Mouse (Mus musculus) naive thymus-derived CD4-positive, alpha-beta T cell, adult 2 months (primary cell): ENCODE results near the gene Cdc42ep4.
A peak's percentile ranks its signal among the peaks of the same experiment; 100 is the strongest.

Experiments used
- DNase-seq: peaks from one replicate; pipeline ENCODE4 v3.0.0-alpha.2; 2011; ENCODE audit warnings: low read depth

Gene Cdc42ep4

DNA sequence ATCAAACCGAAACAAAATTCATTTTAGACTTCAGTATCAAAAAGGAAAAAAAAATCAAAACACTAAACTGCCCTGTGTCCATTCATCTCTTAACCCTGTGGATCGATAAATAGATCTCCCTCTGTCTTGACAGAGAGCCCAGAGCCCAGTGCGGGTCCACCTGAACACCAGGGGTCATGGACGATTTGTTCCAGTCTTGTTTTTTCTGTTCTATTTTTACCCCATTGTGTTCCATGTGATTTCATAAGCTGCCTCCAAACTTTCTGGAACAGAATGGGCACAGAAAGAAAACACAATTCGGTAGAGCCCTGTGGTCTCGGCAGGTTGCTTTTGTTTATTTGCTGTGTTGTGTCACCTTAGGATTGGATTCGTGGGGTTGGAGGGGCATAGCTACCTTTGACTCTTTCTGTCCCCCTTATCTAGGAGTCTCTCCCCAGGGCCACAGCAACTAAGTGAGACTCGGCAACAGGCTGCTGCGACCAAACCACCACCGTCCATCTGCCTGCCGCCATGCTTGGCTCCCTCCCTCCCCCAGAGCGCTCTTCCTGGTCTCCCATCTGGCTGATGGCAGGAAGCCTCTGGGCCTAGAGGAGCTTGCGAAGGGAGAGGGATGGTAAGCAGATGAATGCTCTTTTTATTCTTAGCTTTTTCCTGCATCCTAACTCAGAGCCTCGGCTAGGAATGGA is 29.1 kb downstream of the Cdc42ep4 start:
- no peak for DNase-seq

GRCm38 (mm10) chr11:113717767-113718424 is 33.8 kb downstream of the Cdc42ep4 start:
- no peak for DNase-seq

DNA sequence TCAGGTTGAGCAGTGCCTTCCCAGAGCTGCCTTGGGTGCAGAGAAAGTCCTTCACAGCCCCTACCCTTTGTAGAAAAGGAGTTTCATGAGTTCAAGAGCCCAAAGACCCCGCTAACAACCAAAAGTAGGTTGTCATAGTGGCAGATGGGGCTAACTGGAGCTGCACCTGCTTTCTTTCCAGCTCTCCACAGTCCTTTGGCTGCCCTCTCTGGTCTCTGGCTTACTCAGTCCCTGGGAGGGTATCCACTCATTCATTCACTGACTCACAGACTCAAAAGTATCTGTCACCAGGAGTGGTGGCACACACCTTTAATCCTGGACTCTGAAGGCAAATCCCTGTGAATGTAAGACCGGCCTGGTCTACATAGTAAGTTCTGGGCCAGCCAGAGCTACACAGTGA is 35.5 kb downstream of the Cdc42ep4 start:
- DNase-seq = no peak

GRCm38 (mm10) chr11:113715078-113715674 is 36.5 kb downstream of the Cdc42ep4 start:
- DNase-seq = peak; percentile 22

GRCm38 (mm10) chr11:113711061-113711460 is 40.6 kb downstream of the Cdc42ep4 start:
- no peak for DNase-seq

GRCm38 (mm10) chr11:113710257-113710777 is 41.4 kb downstream of the Cdc42ep4 start:
- DNase-seq = no peak

- DNase-seq = no peak
Observed at GRCm38 (mm10) chr11:113709731-113710256, 41.9 kb downstream of the Cdc42ep4 start, which contains the start of gene Cpsf4l. Cpsf4l (minus strand) TSS chr11:113710017.

DNA sequence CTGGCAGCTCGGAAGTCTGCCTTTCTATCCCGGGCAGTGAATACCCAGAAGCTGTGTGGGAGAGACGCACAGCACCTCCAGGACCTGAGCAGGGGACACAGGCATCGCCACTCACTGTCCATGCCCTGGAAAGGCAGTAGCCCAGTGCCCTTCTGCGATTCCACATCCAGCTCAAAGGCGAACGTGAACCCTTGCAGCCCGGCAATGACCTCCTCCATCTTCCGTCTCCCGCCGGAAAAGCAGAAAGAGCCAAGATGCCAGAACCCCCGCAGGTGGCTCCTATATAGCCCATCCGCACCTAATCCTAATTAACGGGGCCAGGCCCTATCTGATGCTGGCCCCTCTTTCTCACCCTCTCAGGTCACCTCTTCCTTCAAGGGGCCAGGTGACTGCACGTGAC is 42.4 kb downstream of the Cdc42ep4 start:
- no peak for DNase-seq

GRCm38 (mm10) chr11:113708629-113709213 is 43.0 kb downstream of the Cdc42ep4 start:
- no peak for DNase-seq

- no peak for DNase-seq
Observed at GRCm38 (mm10) chr11:113705966-113706652, 45.6 kb downstream of the Cdc42ep4 start.

DNA sequence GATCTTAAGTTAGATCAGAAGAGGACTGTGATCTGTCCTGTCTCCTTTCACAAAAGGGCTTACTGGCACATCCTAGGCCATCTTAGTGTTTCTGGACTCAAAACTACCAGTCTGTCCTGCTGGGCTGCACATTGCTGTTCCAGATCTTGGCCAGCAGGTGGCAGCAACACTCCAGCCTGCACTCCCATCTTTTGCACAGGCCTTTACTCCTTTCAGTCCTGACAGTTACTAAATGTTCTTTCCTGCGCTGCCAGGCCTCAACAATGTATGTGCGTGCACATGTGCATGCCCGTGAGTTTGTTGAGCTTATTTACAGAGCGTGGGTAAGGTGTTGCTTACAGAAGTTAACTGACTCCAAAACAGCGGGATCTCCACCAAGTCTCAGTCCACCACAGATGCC is 47.9 kb downstream of the Cdc42ep4 start:
- peak; percentile 84 for DNase-seq

DNA sequence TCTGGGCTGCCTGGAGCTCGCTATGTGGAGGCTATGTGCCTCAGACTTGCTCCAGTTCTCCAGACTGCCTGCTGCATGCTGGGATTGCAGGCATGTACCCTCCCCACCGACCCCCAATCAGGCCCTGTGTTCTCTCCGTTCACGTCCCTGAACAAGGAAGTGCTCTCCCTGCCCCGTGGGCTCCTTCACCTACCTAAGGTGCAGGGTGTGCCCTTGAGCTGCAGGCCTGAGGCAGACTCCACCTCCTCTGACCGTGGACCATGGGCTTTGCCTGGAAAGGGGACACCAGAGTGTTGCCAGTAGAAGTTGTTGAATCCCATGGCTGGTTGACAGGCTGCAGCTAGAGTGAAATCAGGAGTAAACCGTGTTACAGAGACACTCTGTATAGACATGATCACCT is 52.0 kb downstream of the Cdc42ep4 start:
- no peak for DNase-seq

- no peak for DNase-seq
Observed at GRCm38 (mm10) chr11:113698013-113698545, 53.6 kb downstream of the Cdc42ep4 start.

- DNase-seq = no peak
Observed at GRCm38 (mm10) chr11:113697571-113697970, 54.1 kb downstream of the Cdc42ep4 start.

GRCm38 (mm10) chr11:113691851-113692250 is 59.8 kb downstream of the Cdc42ep4 start:
- no peak for DNase-seq

DNA sequence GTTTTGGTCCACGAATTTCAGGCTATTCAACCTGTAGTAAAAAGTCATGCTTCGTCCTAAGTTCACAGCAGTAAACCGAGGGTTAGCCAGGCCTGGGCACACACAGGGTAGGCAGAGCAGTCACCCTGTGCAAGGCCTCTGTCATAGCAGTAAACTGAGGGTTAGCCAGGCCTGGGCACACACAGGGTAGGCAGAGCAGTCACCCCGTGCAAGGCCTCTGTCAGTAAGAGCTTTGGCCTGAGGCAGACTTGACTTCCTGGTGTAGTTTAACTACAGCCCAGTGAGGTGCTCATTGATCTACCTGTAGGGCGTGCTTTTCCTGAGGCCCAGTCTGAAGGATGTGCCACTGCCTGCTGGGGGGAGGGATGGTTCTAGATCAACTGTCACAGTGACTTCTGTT is 60.4 kb downstream of the Cdc42ep4 start:
- DNase-seq = no peak

- DNase-seq = no peak
Observed at GRCm38 (mm10) chr11:113690506-113690905, 61.2 kb downstream of the Cdc42ep4 start.

DNA sequence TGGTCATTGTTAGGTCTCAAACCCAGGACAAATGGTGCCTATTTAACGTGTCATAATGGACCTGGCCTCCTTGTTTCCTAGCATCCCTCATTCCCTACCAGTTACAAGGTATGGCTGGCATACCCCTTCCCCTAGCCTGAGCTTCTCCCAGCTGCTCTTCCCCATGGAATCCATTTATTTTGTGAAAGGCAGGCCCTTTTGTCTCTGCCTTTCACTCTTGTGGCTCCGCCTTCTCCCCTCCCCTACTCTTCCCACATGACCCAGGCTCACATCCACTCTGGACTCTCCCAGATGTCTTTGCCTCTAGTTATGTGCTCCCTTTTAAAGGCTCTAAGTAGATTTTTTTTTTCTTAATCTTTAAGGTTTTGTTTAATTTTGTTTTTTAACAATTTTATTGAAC is 64.7 kb downstream of the Cdc42ep4 start:
- DNase-seq = no peak

DNA sequence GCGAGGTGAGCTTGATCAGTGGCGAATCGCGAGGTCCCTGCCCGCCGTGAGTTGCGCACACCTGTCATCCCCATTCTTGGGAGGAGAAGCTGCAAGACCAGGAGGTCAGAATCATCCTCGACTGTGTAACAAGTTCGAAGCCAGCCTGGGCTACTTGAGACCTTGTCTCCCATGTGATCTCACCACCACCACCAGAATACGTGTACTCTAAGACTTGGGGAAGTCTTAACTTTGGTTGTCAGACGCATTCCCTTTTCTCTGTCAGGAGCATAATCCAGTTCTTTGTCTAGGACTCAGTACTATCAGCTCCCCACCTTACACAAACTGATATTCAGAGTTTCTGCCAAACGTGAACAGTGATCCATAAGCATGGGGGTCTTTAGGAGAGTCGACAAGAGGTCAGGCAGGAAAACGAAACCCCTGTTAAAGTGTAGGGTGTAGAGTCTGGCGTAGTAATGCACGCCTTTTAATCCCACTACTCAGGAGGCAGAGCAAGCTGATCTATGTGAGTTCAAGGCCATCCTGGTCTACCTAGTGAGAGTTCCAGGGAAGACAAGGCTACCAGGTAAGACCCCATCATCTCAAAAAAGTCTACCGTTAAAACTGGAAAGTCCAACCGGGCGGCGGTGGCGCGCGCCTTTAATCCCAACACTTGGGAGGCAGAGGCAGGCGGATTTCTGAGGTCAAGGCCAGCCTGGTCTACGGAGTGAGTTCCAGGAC is 66.8 kb downstream of the Cdc42ep4 start:
- no peak for DNase-seq

GRCm38 (mm10) chr11:113683957-113684706 is 67.5 kb downstream of the Cdc42ep4 start, which contains the start of the genes Fam104a and D11Wsu47e:
Fam104a (minus strand) TSS chr11:113684155.
D11Wsu47e (plus strand) TSS chr11:113684412.
- peak; percentile 96 for DNase-seq
